Mouse (Mus musculus) thymus, adult 2 months (tissue): ENCODE measurements around the gene Kynu. TPM values are rescaled to one million over a fixed set of nuclear protein-coding genes. Genes with fewer than 3 reads are reported as not detected.

Experiments used
- DNase-seq: peaks from one replicate; pipeline ENCODE4 v3.0.0; 2021
- H3K27ac ChIP-seq: fragments of 200-500 bp; 2 replicates; pipeline ENCODE4 v1.5.1; 2012; ENCODE audit warnings: low read length, control low read depth; ENCODE audit not compliant: control insufficient read depth, insufficient read depth
- H3K27me3 ChIP-seq: fragments of 200-500 bp; 2 replicates; pipeline ENCODE4 v1.6.1; 2012; ENCODE audit warnings: mild to moderate bottlenecking, low read length, moderate library complexity, mixed read lengths; ENCODE audit not compliant: control insufficient read depth, insufficient read depth
- H3K36me3 ChIP-seq: fragments of 200-500 bp; 2 replicates; pipeline ENCODE4 v1.6.1; 2012; ENCODE audit warnings: mild to moderate bottlenecking, low read length, moderate library complexity; ENCODE audit not compliant: control insufficient read depth, insufficient read depth
- H3K4me1 ChIP-seq: fragments of 200-500 bp; replicated peaks from 2 replicates; pipeline ENCODE4 v1.6.1; 2012; ENCODE audit warnings: low read length; ENCODE audit not compliant: control insufficient read depth, insufficient read depth
- H3K4me3 ChIP-seq: fragments of 200-500 bp; 2 replicates; pipeline ENCODE4 v1.5.1; 2012; ENCODE audit warnings: mild to moderate bottlenecking, low read length, control low read depth, moderate library complexity; ENCODE audit not compliant: control insufficient read depth, insufficient read depth
- CTCF ChIP-seq: fragments of 200-500 bp; IDR thresholded peaks from 2 replicates; pipeline ENCODE4 v1.5.1; 2012; ENCODE audit warnings: mild to moderate bottlenecking, control low read depth, low read length, moderate library complexity, borderline replicate concordance; ENCODE audit not compliant: control insufficient read depth, poor library complexity, insufficient read depth; ENCODE audit errors: extremely low read depth
- POLR2A ChIP-seq: fragments of 200-500 bp; IDR thresholded peaks from 2 replicates; pipeline ENCODE4 v1.6.1; 2012; ENCODE audit warnings: mild to moderate bottlenecking, low read length, control low read depth, moderate library complexity; ENCODE audit not compliant: control insufficient read depth, poor library complexity, insufficient read depth; ENCODE audit errors: extremely low read depth
- WGBS: fragments of 180-500 bp; shearing (Covaris S2); methylation state at CpG from one replicate; pipeline ENCODE4 v1.1.7; 2018; 5-methylcytosine and 5-hydroxymethylcytosine counted together
- polyA plus RNA-seq: library from polyadenylated mRNA; depleted of rRNA; stranded (reverse); fragments of >200 nt; gene quantifications from 2 replicates; pipeline ENCODE4 v1.2.3, GENCODE M21; 2012

Gene Kynu
- polyA plus RNA-seq, 1 experiment: 1.9 TPM

DNA sequence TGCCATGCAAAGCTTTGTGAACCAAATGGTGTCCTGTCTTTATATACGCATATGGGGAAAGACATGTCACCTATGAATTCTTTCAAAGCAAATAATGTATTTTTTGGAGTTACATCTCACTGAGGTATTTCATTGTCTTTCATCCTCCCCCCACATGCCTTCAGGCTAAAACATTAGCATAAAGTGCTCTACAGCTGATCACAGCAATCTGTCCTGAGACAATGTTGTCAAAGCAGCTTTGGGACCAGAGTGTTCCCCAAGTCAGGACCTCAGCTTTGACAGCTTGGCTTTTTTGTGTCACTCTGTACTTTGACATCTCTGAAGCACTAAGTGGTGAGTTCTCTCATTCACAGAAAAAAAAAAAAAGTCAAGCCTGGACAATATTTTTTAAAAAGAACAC lies 18.4 kb downstream of the Kynu start:
- TF ChIP-seq POLR2A: no peak
- no peak for TF ChIP-seq CTCF
- Histone ChIP-seq H3K4me3 (no peak overlapping the region), H3K27ac (no peak overlapping the region), H3K4me1 (no peaks in the 10 kb centered on the region), H3K36me3 (no peaks in the 10 kb centered on the region), H3K27me3 (no peaks in the 10 kb centered on the region)
- 98% methylated on average over 1 of the region's 1 CpGs for WGBS
- DNase-seq: no peak

GRCm38 (mm10) chr2:43583243-43583812 lies 28.2 kb downstream of the Kynu start:
- Histone ChIP-seq H3K36me3 (no peaks in the 10 kb centered on the region), H3K27ac (no peak overlapping the region)
- 81% methylated on average over 8 of the region's 8 CpGs for WGBS

GRCm38 (mm10) chr2:43585508-43585907 lies 30.4 kb downstream of the Kynu start:
- H3K27ac ChIP-seq: no peak overlapping the region
- no peaks in the 10 kb centered on the region for H3K27me3 ChIP-seq
- WGBS: 92% methylated on average over 3 of the region's 3 CpGs
- no peak overlapping the region for H3K4me3 ChIP-seq
- TF ChIP-seq CTCF: no peak
- TF ChIP-seq POLR2A: no peak
- H3K4me1 ChIP-seq: no peaks in the 10 kb centered on the region; the same call in 1 of the 2 replicates
- DNase-seq: no peak
- H3K36me3 ChIP-seq: no peaks in the 10 kb centered on the region

More at GRCm38 (mm10) chr2:43583243-43583812, 28.2 kb downstream of the Kynu start:
- no peaks in the 10 kb centered on the region for H3K27me3 ChIP-seq
- DNase-seq: no peak
- H3K4me3 ChIP-seq: no peak overlapping the region
- TF ChIP-seq POLR2A (no peak), CTCF (no peak)
- no peaks in the 10 kb centered on the region; the same call in 1 of the 2 replicates for H3K4me1 ChIP-seq

GRCm38 (mm10) chr2:43587832-43588231 lies 32.7 kb downstream of the Kynu start:
- H3K36me3 ChIP-seq: no peaks in the 10 kb centered on the region

DNA sequence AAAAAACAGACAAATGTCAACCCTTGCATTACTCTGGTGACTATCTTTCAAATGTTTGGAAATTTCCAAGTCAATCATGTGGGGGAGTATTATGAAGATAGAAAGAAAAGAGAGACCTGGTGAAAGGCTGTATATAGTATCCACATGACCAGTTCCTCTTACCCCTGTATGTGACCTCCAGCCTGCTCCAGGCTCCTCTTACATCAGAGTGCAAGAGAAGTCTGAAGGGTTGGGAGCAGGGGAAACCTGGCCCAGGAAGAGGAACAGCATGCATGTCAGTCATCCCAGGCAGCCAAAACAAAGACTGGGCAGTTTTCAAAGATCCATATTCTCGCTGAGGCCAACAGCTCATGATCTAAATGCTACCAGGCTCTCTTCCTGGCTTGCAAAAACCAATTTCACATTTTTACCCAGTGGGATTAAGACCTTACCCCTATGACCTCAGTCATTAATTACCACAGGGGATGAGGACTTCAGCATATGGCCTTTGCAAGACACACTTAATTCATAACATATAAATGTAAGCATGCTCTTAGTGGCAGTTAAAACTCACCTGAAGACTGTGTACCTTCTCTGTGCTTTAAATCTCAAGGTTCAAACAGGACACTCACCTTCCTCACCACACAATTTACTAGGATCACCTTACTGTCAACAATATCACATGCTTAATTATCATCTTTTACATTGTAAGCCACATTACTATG lies 37.0 kb downstream of the Kynu start:
- no peak overlapping the region for H3K4me3 ChIP-seq
- 89% methylated on average over 1 of the region's 1 CpGs for WGBS
- no peaks in the 10 kb centered on the region for H3K27me3 ChIP-seq
- no peaks in the 10 kb centered on the region for H3K4me1 ChIP-seq
- no peak for TF ChIP-seq CTCF
- TF ChIP-seq POLR2A: no peak
- no peak for DNase-seq
- no peak overlapping the region for H3K27ac ChIP-seq
- no peaks in the 10 kb centered on the region for H3K36me3 ChIP-seq

More at GRCm38 (mm10) chr2:43587832-43588231, 32.7 kb downstream of the Kynu start:
- no peak overlapping the region for H3K27ac ChIP-seq
- 90% methylated on average over 2 of the region's 2 CpGs for WGBS
- TF ChIP-seq POLR2A: no peak
- no peak for TF ChIP-seq CTCF
- H3K27me3 ChIP-seq: no peaks in the 10 kb centered on the region
- DNase-seq: no peak
- no peaks in the 10 kb centered on the region; the same call in 1 of the 2 replicates for H3K4me1 ChIP-seq
- no peak overlapping the region for H3K4me3 ChIP-seq

DNA sequence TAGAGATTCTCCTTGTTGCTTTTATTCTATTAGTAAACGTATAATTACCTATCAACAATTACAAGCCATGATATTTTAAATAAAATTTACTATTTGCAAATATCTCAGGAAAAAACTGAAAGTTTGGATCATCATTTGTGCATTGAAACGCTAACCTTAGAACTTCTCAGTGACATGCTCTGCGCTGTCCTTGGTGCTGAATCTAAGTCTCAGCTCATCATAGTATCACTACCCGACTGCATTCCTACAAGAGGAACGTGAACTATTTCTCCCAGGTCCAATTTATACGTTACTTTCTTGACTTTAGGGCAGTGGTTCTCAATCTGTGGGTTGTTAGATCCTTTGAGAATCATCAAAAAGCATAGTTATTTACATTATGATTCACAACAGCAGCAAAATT lies 58.4 kb downstream of the Kynu start:
- H3K27me3 ChIP-seq: no peaks in the 10 kb centered on the region
- no peak overlapping the region for H3K27ac ChIP-seq
- H3K4me3 ChIP-seq: no peak overlapping the region
- 23% methylated on average over 6 of the region's 6 CpGs for WGBS
- TF ChIP-seq CTCF: no peak
- no peak for TF ChIP-seq POLR2A
- no peaks in the 10 kb centered on the region for H3K36me3 ChIP-seq
- H3K4me1 ChIP-seq: no peaks in the 10 kb centered on the region
- DNase-seq: peak; percentile 29
